Mouse (Mus musculus) hindbrain, embryonic 15.5 days (tissue): ENCODE results near the gene Ptpn11. TPM values are rescaled to one million over a fixed set of nuclear protein-coding genes. Genes with fewer than 3 reads are reported as not detected.

ENCODE experiments used
- ATAC-seq: fragments of 200-750 bp; cut with Nextera tagmentation; 2 replicates; pipeline ENCODE4 v1.8.0; 2017; ENCODE audit warnings: low read depth, moderate number of reproducible peaks, moderate TSS enrichment; ENCODE audit not compliant: low FRiP score
- H3K27ac ChIP-seq: fragments of 300-500 bp; sonication (generic); replicated peaks from 2 replicates; pipeline ENCODE4 v1.5.1; 2015; ENCODE audit warnings: mild to moderate bottlenecking, inconsistent platforms
- H3K27me3 ChIP-seq: fragments of 300-500 bp; sonication (generic); 2 replicates; pipeline ENCODE4 v1.6.1; 2015; ENCODE audit warnings: control low read depth, inconsistent platforms
- H3K36me3 ChIP-seq: fragments of 300-500 bp; sonication (generic); 2 replicates; pipeline ENCODE4 v1.6.1; 2015; ENCODE audit warnings: control low read depth, inconsistent platforms
- H3K4me1 ChIP-seq: fragments of 300-500 bp; sonication (generic); replicated peaks from 2 replicates; pipeline ENCODE4 v1.6.1; 2015; ENCODE audit warnings: control low read depth, inconsistent platforms
- H3K4me2 ChIP-seq: fragments of 300-500 bp; sonication (generic); 2 replicates; pipeline ENCODE4 v1.6.1; 2015; ENCODE audit warnings: moderate library complexity, mild to moderate bottlenecking, inconsistent platforms
- H3K4me3 ChIP-seq: fragments of 300-500 bp; sonication (generic); 2 replicates; pipeline ENCODE4 v1.5.1; 2015; ENCODE audit warnings: mild to moderate bottlenecking, inconsistent platforms
- H3K9ac ChIP-seq: fragments of 300-500 bp; sonication (generic); 2 replicates; pipeline ENCODE4 v1.6.1; 2015; ENCODE audit warnings: inconsistent platforms
- H3K9me3 ChIP-seq: fragments of 300-500 bp; sonication (generic); 2 replicates; pipeline ENCODE4 v1.6.1; 2016; ENCODE audit warnings: control low read depth, inconsistent platforms
- WGBS: fragments of 180-500 bp; shearing (Covaris S2); methylation state at CpG from one replicate; pipeline ENCODE4 v1.1.7; 2015; 5-methylcytosine and 5-hydroxymethylcytosine counted together
- polyA plus RNA-seq: library from polyadenylated mRNA; unstranded; fragments of >200 nt; fragmentation: Nextera tagmentation; extraction: Ambion mirVana; gene quantifications from 2 replicates; pipeline ENCODE4 v1.2.1, GENCODE M21; 2015

The Ptpn11 gene
- polyA plus RNA-seq, 1 experiment from 2014 or later: 20.0 TPM

- Histone ChIP-seq H3K4me3 (no peak overlapping the region), H3K27me3 (no peaks in the 10 kb centered on the region), H3K27ac (no peak overlapping the region), H3K9me3 (no peaks in the 10 kb centered on the region), H3K4me2 (no peak overlapping the region), H3K36me3 (peaks cover 52% of the 10 kb centered on the region), H3K4me1 (no peaks in the 10 kb centered on the region), H3K9ac (no peak overlapping the region)
- WGBS: 94% methylated on average over 7 of the region's 7 CpGs
- no peak for ATAC-seq
Observed at GRCm38 (mm10) chr5:121162923-121163322, 28.3 kb downstream of the Ptpn11 start.

GRCm38 (mm10) chr5:121162285-121162684 lies 28.9 kb downstream of the Ptpn11 start:
- Histone ChIP-seq H3K4me1 (no peaks in the 10 kb centered on the region), H3K4me2 (no peak overlapping the region), H3K9ac (no peak overlapping the region), H3K4me3 (no peak overlapping the region), H3K9me3 (no peaks in the 10 kb centered on the region), H3K36me3 (peaks cover 53% of the 10 kb centered on the region), H3K27ac (0 out of 2 replicates have a peak overlapping the region, but pooled peaks have one; percentile 40), H3K27me3 (no peaks in the 10 kb centered on the region)
- WGBS: 74% methylated on average over 5 of the region's 5 CpGs
- ATAC-seq: no peak

GRCm38 (mm10) chr5:121158966-121159365 lies 32.2 kb downstream of the Ptpn11 start:
- no peaks in the 10 kb centered on the region for H3K9me3 ChIP-seq
- no peak overlapping the region for H3K27ac ChIP-seq
- H3K4me3 ChIP-seq: no peak overlapping the region
- H3K4me1 ChIP-seq: no peaks in the 10 kb centered on the region
- WGBS: 86% methylated on average over 7 of the region's 7 CpGs
- H3K9ac ChIP-seq: no peak overlapping the region
- H3K4me2 ChIP-seq: no peak overlapping the region
- peaks cover 37% of the 10 kb centered on the region for H3K36me3 ChIP-seq
- no peaks in the 10 kb centered on the region for H3K27me3 ChIP-seq
- ATAC-seq: no peak

- Histone ChIP-seq H3K4me1 (no peaks in the 10 kb centered on the region), H3K27ac (no peak overlapping the region), H3K36me3 (peaks cover 32% of the 10 kb centered on the region), H3K9me3 (no peaks in the 10 kb centered on the region), H3K4me3 (no peak overlapping the region), H3K9ac (no peak overlapping the region), H3K27me3 (no peaks in the 10 kb centered on the region), H3K4me2 (no peak overlapping the region)
- WGBS: 96% methylated on average over 5 of the region's 5 CpGs
- no peak for ATAC-seq
Observed at GRCm38 (mm10) chr5:121157489-121157888, 33.7 kb downstream of the Ptpn11 start.

- H3K9ac ChIP-seq: no peak overlapping the region
- no peak overlapping the region for H3K4me3 ChIP-seq
- H3K36me3 ChIP-seq: peaks cover 35% of the 10 kb centered on the region
- H3K4me2 ChIP-seq: no peak overlapping the region
- H3K4me1 ChIP-seq: no peaks in the 10 kb centered on the region
- no peaks in the 10 kb centered on the region for H3K27me3 ChIP-seq
- 75% methylated on average over 2 of the region's 2 CpGs for WGBS
- no peak overlapping the region for H3K27ac ChIP-seq
- no peak for ATAC-seq
- H3K9me3 ChIP-seq: no peaks in the 10 kb centered on the region
Observed at GRCm38 (mm10) chr5:121157017-121157416, 34.2 kb downstream of the Ptpn11 start.

GRCm38 (mm10) chr5:121156121-121156520 lies 35.1 kb downstream of the Ptpn11 start:
- H3K4me1 ChIP-seq: no peaks in the 10 kb centered on the region
- H3K27me3 ChIP-seq: no peaks in the 10 kb centered on the region
- H3K27ac ChIP-seq: no peak overlapping the region
- ATAC-seq: no peak
- H3K4me2 ChIP-seq: no peak overlapping the region
- H3K36me3 ChIP-seq: peaks cover 37% of the 10 kb centered on the region
- no peaks in the 10 kb centered on the region for H3K9me3 ChIP-seq
- no peak overlapping the region for H3K4me3 ChIP-seq
- WGBS: 96% methylated on average over 4 of the region's 4 CpGs
- H3K9ac ChIP-seq: no peak overlapping the region

- Histone ChIP-seq H3K4me3 (no peak overlapping the region), H3K27me3 (no peaks in the 10 kb centered on the region), H3K9ac (no peak overlapping the region), H3K36me3 (peaks cover 56% of the 10 kb centered on the region), H3K4me2 (no peak overlapping the region), H3K4me1 (peaks cover 8% of the 10 kb centered on the region), H3K9me3 (no peaks in the 10 kb centered on the region), H3K27ac (no peak overlapping the region)
- WGBS: 92% methylated on average over 4 of the region's 4 CpGs
- no peak for ATAC-seq
Observed at GRCm38 (mm10) chr5:121150684-121151083, 40.5 kb downstream of the Ptpn11 start.

GRCm38 (mm10) chr5:121149246-121149645 lies 42.0 kb downstream of the Ptpn11 start:
- H3K4me2 ChIP-seq: no peak overlapping the region
- no peak overlapping the region for H3K4me3 ChIP-seq
- 59% methylated on average over 1 of the region's 1 CpGs for WGBS
- H3K27ac ChIP-seq: no peak overlapping the region
- peaks cover 54% of the 10 kb centered on the region for H3K36me3 ChIP-seq
- ATAC-seq: no peak
- H3K9me3 ChIP-seq: no peaks in the 10 kb centered on the region
- H3K4me1 ChIP-seq: peaks cover 17% of the 10 kb centered on the region
- H3K9ac ChIP-seq: no peak overlapping the region
- H3K27me3 ChIP-seq: no peaks in the 10 kb centered on the region

GRCm38 (mm10) chr5:121146275-121146674 lies 44.9 kb downstream of the Ptpn11 start:
- Histone ChIP-seq H3K4me3 (no peak overlapping the region), H3K9me3 (no peaks in the 10 kb centered on the region), H3K27me3 (no peaks in the 10 kb centered on the region), H3K27ac (peak overlapping the region; percentile 59; the same call in 1 of the 2 replicates), H3K36me3 (peaks cover 41% of the 10 kb centered on the region), H3K4me1 (peaks cover 33% of the 10 kb centered on the region), H3K4me2 (no peak overlapping the region), H3K9ac (no peak overlapping the region)
- no peak for ATAC-seq
- 84% methylated on average over 5 of the region's 5 CpGs for WGBS

- 76% methylated on average over 5 of the region's 5 CpGs for WGBS
Observed at GRCm38 (mm10) chr5:121145609-121146008, 45.6 kb downstream of the Ptpn11 start.

GRCm38 (mm10) chr5:121144441-121145238 lies 46.6 kb downstream of the Ptpn11 start:
- WGBS: 75% methylated on average over 13 of the region's 13 CpGs
- Histone ChIP-seq H3K4me3 (no peak overlapping the region), H3K9me3 (no peaks in the 10 kb centered on the region), H3K36me3 (peaks cover 31% of the 10 kb centered on the region), H3K4me1 (peaks cover 33% of the 10 kb centered on the region), H3K27ac (peak overlapping the region; percentile 59; the same call in 1 of the 2 replicates), H3K9ac (no peak overlapping the region), H3K4me2 (no peak overlapping the region), H3K27me3 (no peaks in the 10 kb centered on the region)
- no peak for ATAC-seq

More at GRCm38 (mm10) chr5:121145609-121146008, 45.6 kb downstream of the Ptpn11 start:
- no peak for ATAC-seq
- H3K4me3 ChIP-seq: no peak overlapping the region
- H3K4me2 ChIP-seq: no peak overlapping the region
- peak overlapping the region; percentile 59 for H3K27ac ChIP-seq
- no peak overlapping the region for H3K9ac ChIP-seq
- peaks cover 33% of the 10 kb centered on the region for H3K4me1 ChIP-seq
- H3K36me3 ChIP-seq: peaks cover 35% of the 10 kb centered on the region
- no peaks in the 10 kb centered on the region for H3K9me3 ChIP-seq
- H3K27me3 ChIP-seq: no peaks in the 10 kb centered on the region

- no peaks in the 10 kb centered on the region for H3K9me3 ChIP-seq
- no peak overlapping the region for H3K4me2 ChIP-seq
Observed at GRCm38 (mm10) chr5:121142431-121143119, 48.6 kb downstream of the Ptpn11 start.

More at GRCm38 (mm10) chr5:121142431-121143119, 48.6 kb downstream of the Ptpn11 start:
- H3K27me3 ChIP-seq: no peaks in the 10 kb centered on the region
- H3K27ac ChIP-seq: peak overlapping the region; percentile 71
- H3K9ac ChIP-seq: no peak overlapping the region
- 71% methylated on average over 14 of the region's 14 CpGs for WGBS
- peak; percentile 30 for ATAC-seq
- H3K4me3 ChIP-seq: no peak overlapping the region
- H3K36me3 ChIP-seq: peaks cover 34% of the 10 kb centered on the region
- H3K4me1 ChIP-seq: peaks cover 33% of the 10 kb centered on the region
